Mouse (Mus musculus): ENCODE measurements at regions not wholly inside any gene's neighbourhood (a gene's known extent, or its start where the extent isn't known, plus 50 kb on each side); places are given as distances from the start of the nearest gene placed in this dataset.
A peak's percentile ranks its signal among the peaks of the same experiment; 100 is the strongest.

GRCm38 (mm10) chr1:120726777-120727176, 124.6 kb downstream of the En1 start:
- no peaks in the 10 kb centered on the region for H3K9me3 ChIP-seq (ENCODE audit: control insufficient read depth, low read length)
- H3K27me3 ChIP-seq (ENCODE audit: control insufficient read depth, insufficient read depth, low read length) = no peaks in the 10 kb centered on the region
- no peak for ATAC-seq (ENCODE audit: low FRiP score)
- H3K27ac ChIP-seq (ENCODE audit: low read depth, low read length) = no peak overlapping the region
- no peak overlapping the region for H3K4me2 ChIP-seq
- H3K36me3 ChIP-seq (ENCODE audit: control insufficient read depth, insufficient read depth, low read length) = no peaks in the 10 kb centered on the region
- WGBS = 89% methylated on average over 7 of the region's 7 CpGs
- H3K4me3 ChIP-seq (ENCODE audit: low read depth, low read length) = no peak overlapping the region
- peak; percentile 37 for DNase-seq (ENCODE audit: low spot score, missing footprints)
- no peak overlapping the region for H3K9ac ChIP-seq (ENCODE audit: low read length)
- no peaks in the 10 kb centered on the region for H3K4me1 ChIP-seq (ENCODE audit: control insufficient read depth, insufficient read depth, low read length)

DNA sequence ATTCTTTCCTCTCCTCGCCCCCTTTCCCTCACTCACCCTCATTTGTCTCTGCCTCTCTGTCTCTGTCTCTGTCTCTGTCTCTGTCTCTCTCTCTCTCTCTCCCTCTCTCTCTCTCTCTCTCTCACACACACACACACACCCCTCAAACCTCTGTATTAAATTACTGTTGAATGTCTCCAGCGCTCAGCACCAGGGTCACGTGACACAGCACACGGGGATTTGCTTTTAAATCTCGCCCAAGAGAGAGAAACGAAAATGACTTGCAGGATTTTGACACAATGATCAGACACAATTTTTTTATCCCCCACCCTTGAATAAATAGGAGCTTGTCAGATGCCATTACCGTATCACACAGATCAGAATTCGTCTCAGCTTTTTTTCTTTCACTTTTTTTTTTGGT, 125.2 kb downstream of the En1 start:
- Histone ChIP-seq H3K4me2 (no peak overlapping the region), H3K9ac (ENCODE audit: low read length) (no peak overlapping the region), H3K27me3 (ENCODE audit: control insufficient read depth, insufficient read depth, low read length) (no peaks in the 10 kb centered on the region), H3K36me3 (ENCODE audit: control insufficient read depth, insufficient read depth, low read length) (no peaks in the 10 kb centered on the region), H3K9me3 (ENCODE audit: control insufficient read depth, low read length) (no peaks in the 10 kb centered on the region), H3K4me1 (ENCODE audit: control insufficient read depth, insufficient read depth, low read length) (no peaks in the 10 kb centered on the region), H3K4me3 (ENCODE audit: low read depth, low read length) (no peak overlapping the region), H3K27ac (ENCODE audit: low read depth, low read length) (no peak overlapping the region)
- DNase-seq (ENCODE audit: low spot score, missing footprints) (peak; percentile 73), ATAC-seq (ENCODE audit: low FRiP score) (no peak)
- 84% methylated on average over 8 of the region's 8 CpGs for WGBS

GRCm38 (mm10) chr1:120732003-120732402, 129.8 kb downstream of the En1 start:
- Histone ChIP-seq H3K27me3 (ENCODE audit: control insufficient read depth, insufficient read depth, low read length) (no peaks in the 10 kb centered on the region), H3K4me1 (ENCODE audit: control insufficient read depth, insufficient read depth, low read length) (no peaks in the 10 kb centered on the region), H3K4me2 (no peak overlapping the region), H3K4me3 (ENCODE audit: low read depth, low read length) (no peak overlapping the region), H3K9ac (ENCODE audit: low read length) (no peak overlapping the region), H3K9me3 (ENCODE audit: control insufficient read depth, low read length) (no peaks in the 10 kb centered on the region), H3K27ac (ENCODE audit: low read depth, low read length) (no peak overlapping the region), H3K36me3 (ENCODE audit: control insufficient read depth, insufficient read depth, low read length) (no peaks in the 10 kb centered on the region)
- DNase-seq (ENCODE audit: low spot score, missing footprints) = no peak
- no peak for ATAC-seq (ENCODE audit: low FRiP score)
- WGBS = 76% methylated on average over 1 of the region's 1 CpGs

DNA sequence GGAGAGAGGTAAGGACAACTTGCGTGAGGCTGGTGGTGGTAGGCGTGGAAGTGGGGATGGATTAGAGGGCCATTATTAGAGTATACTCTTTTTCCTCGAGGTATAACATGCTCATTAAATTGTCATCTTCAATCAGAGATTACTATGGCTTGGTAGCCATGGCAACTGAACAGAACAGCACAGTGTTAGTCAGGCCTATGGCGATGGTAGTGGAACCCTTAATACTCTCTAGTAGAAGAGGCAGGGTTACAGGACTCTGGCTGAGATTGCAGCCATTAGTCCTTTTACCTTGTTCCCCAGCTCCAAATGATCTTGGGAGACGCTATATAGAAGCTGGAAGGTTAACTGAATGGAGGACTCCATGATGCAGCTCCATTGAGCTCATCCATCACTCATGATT, 131.5 kb downstream of the En1 start:
- H3K4me3 ChIP-seq (ENCODE audit: low read depth, low read length) = no peak overlapping the region
- DNase-seq (ENCODE audit: low spot score, missing footprints) (peak; percentile 62), ATAC-seq (ENCODE audit: low FRiP score) (no peak)
- no peak overlapping the region for H3K4me2 ChIP-seq
- WGBS = 78% methylated on average over 5 of the region's 5 CpGs
- no peaks in the 10 kb centered on the region for H3K27me3 ChIP-seq (ENCODE audit: control insufficient read depth, insufficient read depth, low read length)
- H3K9me3 ChIP-seq (ENCODE audit: control insufficient read depth, low read length) = no peaks in the 10 kb centered on the region
- no peak overlapping the region for H3K27ac ChIP-seq (ENCODE audit: low read depth, low read length)
- H3K36me3 ChIP-seq (ENCODE audit: control insufficient read depth, insufficient read depth, low read length) = no peaks in the 10 kb centered on the region
- no peaks in the 10 kb centered on the region for H3K4me1 ChIP-seq (ENCODE audit: control insufficient read depth, insufficient read depth, low read length)
- no peak overlapping the region for H3K9ac ChIP-seq (ENCODE audit: low read length)

DNA sequence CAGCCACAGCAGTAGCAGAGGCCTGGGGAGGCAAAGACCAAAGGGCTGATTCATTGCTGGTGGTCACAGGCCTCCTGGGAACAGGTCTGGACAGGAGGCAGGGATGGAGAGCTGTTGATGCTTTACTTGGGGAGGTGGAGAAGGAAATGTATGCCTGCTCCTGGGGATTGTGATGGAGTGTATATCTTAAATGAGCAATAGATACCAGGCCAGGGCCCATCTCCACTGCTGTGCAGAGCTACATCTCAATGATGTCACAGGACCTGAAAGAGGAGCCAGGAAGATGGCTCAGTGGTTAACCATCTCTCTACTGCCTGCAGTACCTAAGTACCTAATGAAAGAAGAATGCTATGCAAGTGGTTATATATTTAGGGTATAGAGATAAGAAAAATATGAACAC, 132.6 kb downstream of the En1 start:
- Histone ChIP-seq H3K36me3 (ENCODE audit: control insufficient read depth, insufficient read depth, low read length) (no peaks in the 10 kb centered on the region), H3K4me1 (ENCODE audit: control insufficient read depth, insufficient read depth, low read length) (no peaks in the 10 kb centered on the region), H3K9me3 (ENCODE audit: control insufficient read depth, low read length) (no peaks in the 10 kb centered on the region), H3K4me2 (no peak overlapping the region), H3K9ac (ENCODE audit: low read length) (no peak overlapping the region), H3K4me3 (ENCODE audit: low read depth, low read length) (no peak overlapping the region), H3K27me3 (ENCODE audit: control insufficient read depth, insufficient read depth, low read length) (no peaks in the 10 kb centered on the region), H3K27ac (ENCODE audit: low read depth, low read length) (no peak overlapping the region)
- ATAC-seq (ENCODE audit: low FRiP score) (no peak), DNase-seq (ENCODE audit: low spot score, missing footprints) (no peak)

GRCm38 (mm10) chr1:120739499-120739898, 137.3 kb downstream of the En1 start:
- Histone ChIP-seq H3K9ac (ENCODE audit: low read length) (no peak overlapping the region), H3K27ac (ENCODE audit: low read depth, low read length) (no peak overlapping the region), H3K9me3 (ENCODE audit: control insufficient read depth, low read length) (no peaks in the 10 kb centered on the region), H3K4me2 (no peak overlapping the region), H3K4me1 (ENCODE audit: control insufficient read depth, insufficient read depth, low read length) (no peaks in the 10 kb centered on the region), H3K4me3 (ENCODE audit: low read depth, low read length) (no peak overlapping the region), H3K27me3 (ENCODE audit: control insufficient read depth, insufficient read depth, low read length) (no peaks in the 10 kb centered on the region), H3K36me3 (ENCODE audit: control insufficient read depth, insufficient read depth, low read length) (no peaks in the 10 kb centered on the region)
- ATAC-seq (ENCODE audit: low FRiP score) (no peak), DNase-seq (ENCODE audit: low spot score, missing footprints) (no peak)
- 71% methylated on average over 6 of the region's 6 CpGs for WGBS

- no peak for DNase-seq (ENCODE audit: low spot score, missing footprints)
Measured at GRCm38 (mm10) chr1:120741091-120741740, 139.0 kb downstream of the En1 start.

GRCm38 (mm10) chr1:120748963-120749362, 146.7 kb downstream of the En1 start:
- 87% methylated on average over 6 of the region's 6 CpGs for WGBS
- ATAC-seq (ENCODE audit: low FRiP score) = no peak
- no peak for DNase-seq (ENCODE audit: low spot score, missing footprints)

More at GRCm38 (mm10) chr1:120741091-120741740, 139.0 kb downstream of the En1 start:
- H3K4me1 ChIP-seq (ENCODE audit: control insufficient read depth, insufficient read depth, low read length) = no peaks in the 10 kb centered on the region
- H3K4me2 ChIP-seq = no peak overlapping the region
- no peaks in the 10 kb centered on the region for H3K9me3 ChIP-seq (ENCODE audit: control insufficient read depth, low read length)
- H3K4me3 ChIP-seq (ENCODE audit: low read depth, low read length) = no peak overlapping the region
- H3K36me3 ChIP-seq (ENCODE audit: control insufficient read depth, insufficient read depth, low read length) = no peaks in the 10 kb centered on the region
- H3K9ac ChIP-seq (ENCODE audit: low read length) = no peak overlapping the region
- no peak for ATAC-seq (ENCODE audit: low FRiP score)
- no peaks in the 10 kb centered on the region for H3K27me3 ChIP-seq (ENCODE audit: control insufficient read depth, insufficient read depth, low read length)
- H3K27ac ChIP-seq (ENCODE audit: low read depth, low read length) = no peak overlapping the region
- 77% methylated on average over 16 of the region's 16 CpGs for WGBS

GRCm38 (mm10) chr1:120753406-120753805, 151.2 kb downstream of the En1 start:
- Histone ChIP-seq H3K9me3 (ENCODE audit: control insufficient read depth, low read length) (no peaks in the 10 kb centered on the region), H3K4me1 (ENCODE audit: control insufficient read depth, insufficient read depth, low read length) (no peaks in the 10 kb centered on the region), H3K9ac (ENCODE audit: low read length) (no peak overlapping the region), H3K27me3 (ENCODE audit: control insufficient read depth, insufficient read depth, low read length) (no peaks in the 10 kb centered on the region), H3K4me3 (ENCODE audit: low read depth, low read length) (no peak overlapping the region), H3K36me3 (ENCODE audit: control insufficient read depth, insufficient read depth, low read length) (no peaks in the 10 kb centered on the region), H3K4me2 (no peak overlapping the region), H3K27ac (ENCODE audit: low read depth, low read length) (no peak overlapping the region)
- ATAC-seq (ENCODE audit: low FRiP score) (no peak), DNase-seq (ENCODE audit: low spot score, missing footprints) (no peak)
- 93% methylated on average over 1 of the region's 1 CpGs for WGBS

More at GRCm38 (mm10) chr1:120748963-120749362, 146.7 kb downstream of the En1 start:
- Histone ChIP-seq H3K4me3 (ENCODE audit: low read depth, low read length) (no peak overlapping the region), H3K27ac (ENCODE audit: low read depth, low read length) (no peak overlapping the region), H3K27me3 (ENCODE audit: control insufficient read depth, insufficient read depth, low read length) (no peaks in the 10 kb centered on the region), H3K9me3 (ENCODE audit: control insufficient read depth, low read length) (no peaks in the 10 kb centered on the region), H3K4me2 (no peak overlapping the region), H3K4me1 (ENCODE audit: control insufficient read depth, insufficient read depth, low read length) (no peaks in the 10 kb centered on the region), H3K36me3 (ENCODE audit: control insufficient read depth, insufficient read depth, low read length) (no peaks in the 10 kb centered on the region), H3K9ac (ENCODE audit: low read length) (no peak overlapping the region)
